Mouse (Mus musculus) myocyte (in vitro differentiated cells): ENCODE data around the gene Nwd2. TPM values are rescaled to one million over a fixed set of nuclear protein-coding genes. Genes with fewer than 3 reads are reported as not detected.

Experiments
- H3K27me3 ChIP-seq: one replicate; pipeline ENCODE4 v1.6.1; 2011; ENCODE audit not compliant: control insufficient read depth, insufficient read depth, insufficient read length
- H3K36me3 ChIP-seq: one replicate; pipeline ENCODE4 v1.6.1; 2011; ENCODE audit not compliant: control insufficient read depth, insufficient read depth
- H3K4me2 ChIP-seq: one replicate; pipeline ENCODE4 v1.6.1; 2011; ENCODE audit warnings: low read depth, control low read depth
- H3K4me3 ChIP-seq: one replicate; pipeline ENCODE4 v1.5.1; 2011; ENCODE audit warnings: mild to moderate bottlenecking, control low read depth, moderate library complexity
- H3K79me2 ChIP-seq: one replicate; pipeline ENCODE4 v1.6.1; 2011; ENCODE audit not compliant: control insufficient read depth, insufficient read depth
- H3ac ChIP-seq: one replicate; pipeline ENCODE4 v1.6.1; 2011; ENCODE audit not compliant: control insufficient read depth, insufficient read length
- CEBPB ChIP-seq: IDR thresholded peaks from 2 replicates; pipeline ENCODE4 v1.6.1; 2011; ENCODE audit warnings: mild to moderate bottlenecking, moderate library complexity; ENCODE audit not compliant: poor library complexity, insufficient read depth, severe bottlenecking
- E2F4 ChIP-seq: IDR thresholded peaks from one replicate; pipeline ENCODE4 v1.6.1; 2011; ENCODE audit warnings: mild to moderate bottlenecking, control low read depth, moderate library complexity; ENCODE audit not compliant: insufficient read depth
- MAX ChIP-seq: IDR thresholded peaks from one replicate; pipeline ENCODE4 v1.6.1; 2011; ENCODE audit warnings: low read depth, mild to moderate bottlenecking, control low read depth
- MYOD1 ChIP-seq, 3 experiments: IDR thresholded peaks; one replicate each; pipeline ENCODE4 v1.6.1; 2011; ENCODE audit warnings: control low read depth in 2 of 3, low read depth in 2 of 3, mild to moderate bottlenecking in 2 of 3, moderate library complexity in 1 of 3; ENCODE audit not compliant: insufficient read length in 2 of 3, control insufficient read depth in 1 of 3
- MYOG ChIP-seq, 3 experiments: IDR thresholded peaks; one replicate each; pipeline ENCODE4 v1.6.1; 2011; ENCODE audit warnings: control low read depth in 2 of 3, low read depth in 2 of 3, mild to moderate bottlenecking in 2 of 3; ENCODE audit not compliant: insufficient read length in 2 of 3, control insufficient read depth in 1 of 3, insufficient read depth in 1 of 3
- POLR2A ChIP-seq: IDR thresholded peaks from one replicate; pipeline ENCODE4 v1.6.1; 2011; ENCODE audit warnings: low read depth, mild to moderate bottlenecking, control low read depth, moderate library complexity; ENCODE audit not compliant: insufficient read length
- POLR2AphosphoS2 ChIP-seq: IDR thresholded peaks from one replicate; pipeline ENCODE4 v1.6.1; 2011; ENCODE audit warnings: low read depth, control low read depth; ENCODE audit not compliant: insufficient read length
- REST ChIP-seq: IDR thresholded peaks from one replicate; pipeline ENCODE4 v1.6.1; 2011; ENCODE audit warnings: mild to moderate bottlenecking, control low read depth, moderate library complexity; ENCODE audit not compliant: insufficient read depth, insufficient read length
- SRF ChIP-seq: IDR thresholded peaks from one replicate; pipeline ENCODE4 v1.6.1; 2011; ENCODE audit warnings: low read depth; ENCODE audit not compliant: control insufficient read depth, insufficient read length
- TCF12 ChIP-seq: IDR thresholded peaks from one replicate; pipeline ENCODE4 v1.6.1; 2011; ENCODE audit warnings: mild to moderate bottlenecking, control low read depth; ENCODE audit not compliant: poor library complexity, insufficient read depth, severe bottlenecking
- TCF3 ChIP-seq: IDR thresholded peaks from one replicate; pipeline ENCODE4 v1.6.1; 2011; ENCODE audit warnings: low read depth, control low read depth; ENCODE audit not compliant: insufficient read length
- USF1 ChIP-seq: IDR thresholded peaks from one replicate; pipeline ENCODE4 v1.6.1; 2011; ENCODE audit warnings: low read depth, mild to moderate bottlenecking, control low read depth, moderate library complexity
- polyA plus RNA-seq: library from polyadenylated mRNA; unstranded; fragments of >200 nt; fragmentation: generic; extraction: Trizol; gene quantifications from one replicate; pipeline ENCODE4 v1.2.1, GENCODE M21; 2012; ENCODE audit warnings: missing spikeins

Nwd2 gene
- polyA plus RNA-seq, 1 experiment, result 0.01 TPM

DNA sequence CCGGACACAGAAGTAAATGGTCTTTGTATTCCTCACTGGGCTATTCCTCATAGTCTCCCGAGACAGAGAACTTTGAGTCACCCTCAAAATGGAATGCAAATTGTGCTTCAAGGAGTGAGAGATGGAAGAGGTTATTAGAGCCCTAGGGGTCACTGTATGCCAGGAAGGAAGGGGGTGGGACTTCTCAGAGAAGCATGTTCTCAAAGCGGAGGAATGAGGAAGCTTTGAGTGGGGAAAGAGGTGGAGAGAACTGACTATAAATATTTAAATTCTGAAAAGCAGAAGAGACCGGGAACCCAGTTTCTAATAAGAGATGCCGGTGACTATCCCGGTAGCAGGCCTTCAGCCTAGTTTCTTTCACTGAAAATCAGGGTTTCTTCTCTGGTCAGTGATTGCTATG lies 178.1 kb downstream of the Nwd2 start:
- Histone ChIP-seq H3K79me2 (no peaks in the 10 kb centered on the region), H3K4me3 (no peak overlapping the region), H3K27me3 (no peaks in the 10 kb centered on the region), H3K36me3 (no peaks in the 10 kb centered on the region), H3ac (no peak overlapping the region), H3K4me2 (no peak overlapping the region)
- TF ChIP-seq E2F4 (no peak), TCF12 (no peak), MYOD1 (IDR thresholded peaks at IDR 0.05; ENCODE audit: control insufficient read depth in 1 of 3, insufficient read length in 2 of 3, low read depth in 2 of 3) (no peak), MAX (no peak), MYOG (IDR thresholded peaks at IDR 0.05; ENCODE audit: control insufficient read depth in 1 of 3, insufficient read depth in 1 of 3, insufficient read length in 2 of 3, low read depth in 2 of 3) (no peak)

DNA sequence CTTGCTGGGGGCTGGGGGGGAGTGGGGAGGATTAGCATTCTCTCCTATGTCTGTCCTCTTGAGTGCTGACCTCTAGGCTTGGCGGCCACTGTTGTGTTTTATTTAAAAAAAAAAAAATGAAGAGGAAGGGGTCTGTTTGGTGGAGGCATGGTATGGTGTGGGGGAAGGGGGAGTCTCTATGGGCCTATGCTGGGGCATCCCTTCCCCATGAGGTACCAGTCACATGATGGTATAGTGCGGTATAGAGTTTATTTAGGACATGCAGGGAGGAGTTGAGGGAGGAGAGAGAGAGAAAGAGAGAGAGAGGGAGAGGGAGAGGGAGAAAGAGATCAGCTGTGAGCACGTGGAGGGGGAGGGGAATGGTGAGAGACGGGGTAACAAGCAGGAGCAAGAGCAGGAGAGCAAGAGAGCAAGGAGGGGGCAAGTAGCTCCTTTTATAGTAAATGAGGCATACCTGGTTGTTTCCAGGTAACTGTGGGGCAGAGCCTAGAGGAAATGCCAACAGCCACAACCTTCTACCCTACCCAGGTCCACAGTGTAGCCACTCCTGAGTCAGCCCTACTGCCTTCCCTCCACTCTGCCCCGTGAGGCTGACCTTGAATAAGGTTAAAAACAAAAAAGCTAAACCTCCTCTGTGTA lies 178.6 kb downstream of the Nwd2 start:
- TF ChIP-seq MAX (no peak), SRF (no peak), MYOG (IDR thresholded peaks at IDR 0.05; ENCODE audit: control insufficient read depth in 1 of 3, insufficient read depth in 1 of 3, insufficient read length in 2 of 3, low read depth in 2 of 3) (no peak), POLR2A (no peak), E2F4 (no peak), REST (no peak)
- Histone ChIP-seq H3K4me2 (no peak overlapping the region), H3K36me3 (no peaks in the 10 kb centered on the region), H3K27me3 (no peaks in the 10 kb centered on the region), H3K4me3 (no peak overlapping the region), H3K79me2 (no peaks in the 10 kb centered on the region), H3ac (no peak overlapping the region)

DNA sequence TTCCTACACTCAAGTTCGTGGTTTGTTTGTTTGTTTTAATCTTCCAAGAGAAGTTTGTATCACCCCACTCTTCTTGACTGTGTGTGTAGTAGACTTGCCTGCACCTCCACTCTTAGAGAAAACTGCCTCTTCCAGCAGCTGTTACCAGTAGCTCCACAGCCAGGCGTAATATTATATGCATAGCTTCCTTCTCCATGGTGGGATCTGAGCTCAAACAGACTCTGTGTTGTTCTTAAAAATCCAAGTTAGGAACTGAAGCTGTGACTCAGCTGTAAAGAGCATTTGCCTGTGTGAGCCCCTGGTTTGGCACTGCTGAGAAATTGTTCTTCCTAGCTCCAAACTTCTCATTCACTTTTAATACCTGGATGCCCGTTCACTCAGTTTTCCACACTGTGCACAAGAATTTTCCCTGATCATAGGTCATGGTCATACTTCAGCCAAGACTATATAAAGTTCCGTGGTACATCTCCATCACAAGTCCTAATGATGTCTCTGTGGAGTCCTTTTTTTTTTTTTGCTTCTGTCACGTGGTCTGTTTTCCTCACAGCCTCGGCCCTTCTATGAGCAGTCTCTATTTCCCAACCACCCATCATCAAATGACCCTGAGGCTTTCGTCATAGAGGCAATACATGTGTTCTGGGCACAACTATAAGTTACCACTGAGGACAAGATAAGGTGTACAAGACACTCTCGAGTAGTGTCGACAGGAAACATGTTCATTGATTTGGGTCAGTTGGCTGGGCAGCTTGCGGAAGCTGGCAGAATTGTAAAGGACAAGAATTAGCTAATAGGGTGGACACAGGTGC lies 179.7 kb downstream of the Nwd2 start:
- no peak for TF ChIP-seq E2F4
- no peak for TF ChIP-seq REST
- TF ChIP-seq MYOG (IDR thresholded peaks at IDR 0.05; ENCODE audit: control insufficient read depth in 1 of 3, insufficient read depth in 1 of 3, insufficient read length in 2 of 3, low read depth in 2 of 3), result no peak
- TF ChIP-seq POLR2A, result no peak
- no peak for TF ChIP-seq SRF
- TF ChIP-seq USF1, result no peak
- no peak for TF ChIP-seq MAX
- H3ac ChIP-seq, result no peak overlapping the region
- H3K79me2 ChIP-seq, result no peaks in the 10 kb centered on the region

DNA sequence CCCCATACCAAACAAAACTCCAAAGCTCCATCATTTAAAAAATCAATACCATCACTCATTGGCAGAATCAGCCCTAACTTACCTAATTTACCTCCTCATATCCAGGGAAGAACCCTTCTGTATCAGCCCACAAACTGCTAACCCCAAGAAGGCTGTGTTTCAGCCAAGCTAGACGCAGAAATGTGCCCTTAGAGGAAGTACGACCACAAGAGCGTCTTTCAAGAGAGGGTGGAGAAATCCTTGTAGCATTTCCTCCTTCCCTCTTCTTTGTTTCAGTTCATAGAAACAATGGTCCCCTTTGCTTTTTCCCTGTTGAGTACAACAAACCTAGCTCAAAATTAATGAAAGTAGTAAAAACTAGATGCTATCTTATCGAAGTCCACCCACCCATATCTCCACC lies 182.2 kb downstream of the Nwd2 start:
- Histone ChIP-seq H3K36me3 (no peaks in the 10 kb centered on the region), H3K4me3 (no peak overlapping the region), H3K4me2 (no peak overlapping the region), H3K79me2 (no peaks in the 10 kb centered on the region), H3ac (no peak overlapping the region), H3K27me3 (peaks cover 3% of the 10 kb centered on the region)
- TF ChIP-seq SRF (no peak), USF1 (no peak), MYOG (IDR thresholded peaks at IDR 0.05; ENCODE audit: control insufficient read depth in 1 of 3, insufficient read depth in 1 of 3, insufficient read length in 2 of 3, low read depth in 2 of 3) (no peak), E2F4 (no peak), TCF3 (no peak), TCF12 (no peak), POLR2A (no peak), MAX (no peak), REST (no peak), CEBPB (no peak), POLR2AphosphoS2 (no peak)

More for the DNA sequence above, 179.7 kb downstream of the Nwd2 start:
- no peak overlapping the region for H3K4me3 ChIP-seq
- no peaks in the 10 kb centered on the region for H3K27me3 ChIP-seq
- peak overlapping the region; percentile 5 for H3K4me2 ChIP-seq
- no peaks in the 10 kb centered on the region for H3K36me3 ChIP-seq

DNA sequence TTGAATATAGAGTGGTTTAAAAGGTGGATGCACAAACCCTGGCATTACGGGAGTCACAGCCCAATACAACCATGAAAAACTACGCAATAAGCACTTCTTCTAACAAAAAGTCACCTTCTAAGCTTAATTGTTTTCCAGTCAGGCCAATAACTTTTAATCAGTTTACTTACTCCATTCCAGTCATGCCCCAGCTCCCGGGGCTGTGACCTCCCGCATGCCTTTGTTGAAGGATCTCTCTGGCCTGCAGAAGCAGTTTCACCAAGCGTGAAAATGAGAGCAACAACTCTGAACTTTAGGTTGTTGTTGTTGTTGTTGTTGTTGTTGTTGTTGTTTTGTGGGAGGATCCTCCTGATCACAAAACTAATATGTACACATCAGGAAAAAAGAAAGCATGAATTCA lies 185.1 kb downstream of the Nwd2 start:
- Histone ChIP-seq H3K4me2 (no peak overlapping the region), H3K4me3 (no peak overlapping the region), H3ac (no peak overlapping the region), H3K79me2 (no peaks in the 10 kb centered on the region), H3K36me3 (no peaks in the 10 kb centered on the region), H3K27me3 (peaks cover 3% of the 10 kb centered on the region)
- TF ChIP-seq POLR2AphosphoS2 (no peak), SRF (no peak), REST (no peak), MAX (no peak), TCF12 (no peak), POLR2A (no peak)
